Mouse (Mus musculus) lung, embryonic 16.5 days (tissue): ENCODE measurements at regions not wholly inside any gene's neighbourhood (a gene's known extent, or its start where the extent isn't known, plus 50 kb on each side); places are given as distances from the start of the nearest gene placed in this dataset.

Source experiments
- ATAC-seq: fragments of 200-750 bp; cut with Nextera tagmentation; 2 replicates; pipeline ENCODE4 v1.8.0; 2017; ENCODE audit warnings: low read depth, mild to moderate bottlenecking, moderate library complexity
- H3K27ac ChIP-seq: fragments of 300-500 bp; sonication (generic); 2 replicates; pipeline ENCODE4 v1.5.1; 2014; ENCODE audit warnings: mild to moderate bottlenecking, control low read depth, low read length
- H3K27me3 ChIP-seq: fragments of 300-500 bp; sonication (generic); 2 replicates; pipeline ENCODE4 v1.6.1; 2014; ENCODE audit warnings: low read depth, low read length, mixed read lengths; ENCODE audit not compliant: control insufficient read depth, insufficient read depth
- H3K36me3 ChIP-seq: fragments of 300-500 bp; sonication (generic); 2 replicates; pipeline ENCODE4 v1.6.1; 2014; ENCODE audit warnings: low read length; ENCODE audit not compliant: control insufficient read depth, insufficient read depth
- H3K4me1 ChIP-seq: fragments of 300-500 bp; sonication (generic); replicated peaks from 2 replicates; pipeline ENCODE4 v1.6.1; 2014; ENCODE audit warnings: low read length, mixed read lengths; ENCODE audit not compliant: control insufficient read depth, insufficient read depth
- H3K4me2 ChIP-seq: fragments of 300-500 bp; sonication (generic); 2 replicates; pipeline ENCODE4 v1.6.1; 2014; ENCODE audit warnings: low read depth, low read length, control low read depth
- H3K4me3 ChIP-seq: fragments of 300-500 bp; sonication (generic); 2 replicates; pipeline ENCODE4 v1.5.1; 2014; ENCODE audit warnings: mild to moderate bottlenecking, low read length, control low read depth
- H3K9ac ChIP-seq: fragments of 300-500 bp; sonication (generic); 2 replicates; pipeline ENCODE4 v1.6.1; 2014; ENCODE audit warnings: low read length, control low read depth
- H3K9me3 ChIP-seq: fragments of 300-500 bp; sonication (generic); 2 replicates; pipeline ENCODE4 v1.6.1; 2016; ENCODE audit warnings: low read length; ENCODE audit not compliant: control insufficient read depth
- WGBS: fragments of 180-500 bp; shearing (Covaris S2); extraction: QIAGEN DNeasy Blood & Tissue Kit; methylation state at CpG from one replicate; pipeline ENCODE4 v1.1.7; 2014; 5-methylcytosine and 5-hydroxymethylcytosine counted together

GRCm38 (mm10) chr9:46593444-46593843, 273.7 kb upstream of the 4931429L15Rik start:
- H3K4me2 ChIP-seq: no peak overlapping the region
- no peak overlapping the region for H3K4me3 ChIP-seq
- H3K9me3 ChIP-seq: no peaks in the 10 kb centered on the region
- H3K9ac ChIP-seq: no peak overlapping the region
- 71% methylated on average over 6 of the region's 6 CpGs for WGBS
- no peaks in the 10 kb centered on the region for H3K36me3 ChIP-seq
- no peaks in the 10 kb centered on the region for H3K4me1 ChIP-seq
- ATAC-seq: no peak
- no peaks in the 10 kb centered on the region for H3K27me3 ChIP-seq
- H3K27ac ChIP-seq: no peak overlapping the region

- ATAC-seq: no peak
- 87% methylated on average over 7 of the region's 7 CpGs for WGBS
- H3K36me3 ChIP-seq: no peaks in the 10 kb centered on the region
- no peaks in the 10 kb centered on the region for H3K27me3 ChIP-seq
- H3K9ac ChIP-seq: no peak overlapping the region
- no peaks in the 10 kb centered on the region for H3K9me3 ChIP-seq
- H3K27ac ChIP-seq: no peak overlapping the region
- no peak overlapping the region for H3K4me3 ChIP-seq
- H3K4me2 ChIP-seq: no peak overlapping the region
- no peaks in the 10 kb centered on the region for H3K4me1 ChIP-seq
These were observed 273.1 kb upstream of the 4931429L15Rik start for GRCm38 (mm10) chr9:46592908-46593307.

- Histone ChIP-seq H3K9me3 (no peaks in the 10 kb centered on the region), H3K27ac (no peak overlapping the region), H3K36me3 (no peaks in the 10 kb centered on the region), H3K4me3 (no peak overlapping the region), H3K4me1 (no peaks in the 10 kb centered on the region), H3K9ac (no peak overlapping the region), H3K27me3 (no peaks in the 10 kb centered on the region), H3K4me2 (no peak overlapping the region)
- 76% methylated on average over 8 of the region's 8 CpGs for WGBS
- ATAC-seq: no peak
These were observed 267.0 kb upstream of the 4931429L15Rik start for GRCm38 (mm10) chr9:46586818-46587217.

GRCm38 (mm10) chr9:46581844-46582243, 262.1 kb upstream of the 4931429L15Rik start:
- no peak overlapping the region for H3K4me2 ChIP-seq
- H3K27ac ChIP-seq: no peak overlapping the region
- H3K4me3 ChIP-seq: no peak overlapping the region
- no peak overlapping the region for H3K9ac ChIP-seq
- H3K4me1 ChIP-seq: no peaks in the 10 kb centered on the region
- H3K27me3 ChIP-seq: no peaks in the 10 kb centered on the region
- peaks cover 3% of the 10 kb centered on the region; the same call in 1 of the 2 replicates for H3K9me3 ChIP-seq
- no peak for ATAC-seq
- 28% methylated on average over 4 of the region's 4 CpGs for WGBS
- H3K36me3 ChIP-seq: no peaks in the 10 kb centered on the region

GRCm38 (mm10) chr9:46562301-46562700, 242.5 kb upstream of the 4931429L15Rik start:
- Histone ChIP-seq H3K36me3 (no peaks in the 10 kb centered on the region), H3K4me1 (no peaks in the 10 kb centered on the region), H3K4me2 (no peak overlapping the region), H3K9me3 (no peaks in the 10 kb centered on the region), H3K9ac (no peak overlapping the region), H3K4me3 (no peak overlapping the region), H3K27ac (no peak overlapping the region), H3K27me3 (no peaks in the 10 kb centered on the region)
- WGBS: 77% methylated on average over 4 of the region's 4 CpGs
- no peak for ATAC-seq

GRCm38 (mm10) chr9:46558481-46558880, 238.7 kb upstream of the 4931429L15Rik start:
- Histone ChIP-seq H3K36me3 (no peaks in the 10 kb centered on the region), H3K9ac (no peak overlapping the region), H3K27me3 (no peaks in the 10 kb centered on the region), H3K4me2 (no peak overlapping the region), H3K4me1 (no peaks in the 10 kb centered on the region), H3K27ac (no peak overlapping the region), H3K4me3 (no peak overlapping the region), H3K9me3 (no peaks in the 10 kb centered on the region)
- ATAC-seq: no peak
- 81% methylated on average over 5 of the region's 5 CpGs for WGBS

GRCm38 (mm10) chr9:46557781-46558180, 238.0 kb upstream of the 4931429L15Rik start:
- WGBS: 30% methylated on average over 5 of the region's 5 CpGs
- no peak for ATAC-seq
- no peaks in the 10 kb centered on the region for H3K9me3 ChIP-seq

GRCm38 (mm10) chr9:46555156-46555555, 235.4 kb upstream of the 4931429L15Rik start:
- H3K27me3 ChIP-seq: no peaks in the 10 kb centered on the region
- WGBS: 48% methylated on average over 6 of the region's 6 CpGs

More at GRCm38 (mm10) chr9:46557781-46558180, 238.0 kb upstream of the 4931429L15Rik start:
- Histone ChIP-seq H3K9ac (no peak overlapping the region), H3K4me2 (no peak overlapping the region), H3K4me3 (no peak overlapping the region), H3K36me3 (no peaks in the 10 kb centered on the region), H3K27me3 (no peaks in the 10 kb centered on the region), H3K27ac (no peak overlapping the region), H3K4me1 (no peaks in the 10 kb centered on the region)

GRCm38 (mm10) chr9:46554586-46555152, 234.9 kb upstream of the 4931429L15Rik start:
- no peak for ATAC-seq
- 69% methylated on average over 6 of the region's 6 CpGs for WGBS
- H3K27ac ChIP-seq: no peak overlapping the region

More at GRCm38 (mm10) chr9:46555156-46555555, 235.4 kb upstream of the 4931429L15Rik start:
- Histone ChIP-seq H3K9ac (no peak overlapping the region), H3K4me2 (no peak overlapping the region), H3K4me1 (no peaks in the 10 kb centered on the region), H3K4me3 (no peak overlapping the region), H3K27ac (no peak overlapping the region), H3K9me3 (no peaks in the 10 kb centered on the region), H3K36me3 (no peaks in the 10 kb centered on the region)
- no peak for ATAC-seq

GRCm38 (mm10) chr9:46549416-46549815, 229.6 kb upstream of the 4931429L15Rik start:
- Histone ChIP-seq H3K9ac (no peak overlapping the region), H3K27me3 (no peaks in the 10 kb centered on the region), H3K4me1 (no peaks in the 10 kb centered on the region), H3K36me3 (no peaks in the 10 kb centered on the region), H3K27ac (no peak overlapping the region), H3K4me3 (no peak overlapping the region), H3K9me3 (no peaks in the 10 kb centered on the region), H3K4me2 (no peak overlapping the region)
- WGBS: 70% methylated on average over 4 of the region's 4 CpGs
- ATAC-seq: no peak

More at GRCm38 (mm10) chr9:46554586-46555152, 234.9 kb upstream of the 4931429L15Rik start:
- H3K4me1 ChIP-seq: no peaks in the 10 kb centered on the region
- no peak overlapping the region for H3K4me2 ChIP-seq
- no peaks in the 10 kb centered on the region for H3K27me3 ChIP-seq
- no peaks in the 10 kb centered on the region for H3K9me3 ChIP-seq
- H3K9ac ChIP-seq: no peak overlapping the region
- H3K4me3 ChIP-seq: no peak overlapping the region
- H3K36me3 ChIP-seq: no peaks in the 10 kb centered on the region
